Mouse (Mus musculus) lung, postnatal 14 days (tissue): Measurements from ENCODE around the gene Chsy1.
A peak's percentile ranks its signal among the peaks of the same experiment; 100 is the strongest.

ENCODE experiments used
- DNase-seq: peaks from one replicate; pipeline ENCODE4 v3.0.0; 2021

Chsy1 gene

DNA sequence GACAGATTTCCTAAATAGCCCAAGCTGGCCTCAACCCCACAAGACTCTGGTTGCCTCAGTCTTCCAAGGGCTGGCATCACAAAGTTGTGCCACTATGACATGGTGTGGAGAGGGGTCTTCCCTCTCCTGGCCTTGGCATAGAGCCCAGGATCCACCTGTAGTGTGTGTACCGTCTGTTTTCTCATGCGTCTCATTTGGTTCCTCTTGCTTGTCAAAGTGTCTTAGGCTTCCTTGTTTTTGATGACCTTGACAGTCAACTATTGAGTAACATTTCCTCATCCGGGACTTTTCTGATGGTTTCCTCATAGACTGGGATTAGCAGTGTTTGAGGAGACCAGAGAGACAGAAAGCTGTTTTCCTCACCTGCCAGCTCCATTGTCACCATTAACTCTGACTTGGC lies 30.8 kb downstream of the Chsy1 start:
- no peak for DNase-seq

DNA sequence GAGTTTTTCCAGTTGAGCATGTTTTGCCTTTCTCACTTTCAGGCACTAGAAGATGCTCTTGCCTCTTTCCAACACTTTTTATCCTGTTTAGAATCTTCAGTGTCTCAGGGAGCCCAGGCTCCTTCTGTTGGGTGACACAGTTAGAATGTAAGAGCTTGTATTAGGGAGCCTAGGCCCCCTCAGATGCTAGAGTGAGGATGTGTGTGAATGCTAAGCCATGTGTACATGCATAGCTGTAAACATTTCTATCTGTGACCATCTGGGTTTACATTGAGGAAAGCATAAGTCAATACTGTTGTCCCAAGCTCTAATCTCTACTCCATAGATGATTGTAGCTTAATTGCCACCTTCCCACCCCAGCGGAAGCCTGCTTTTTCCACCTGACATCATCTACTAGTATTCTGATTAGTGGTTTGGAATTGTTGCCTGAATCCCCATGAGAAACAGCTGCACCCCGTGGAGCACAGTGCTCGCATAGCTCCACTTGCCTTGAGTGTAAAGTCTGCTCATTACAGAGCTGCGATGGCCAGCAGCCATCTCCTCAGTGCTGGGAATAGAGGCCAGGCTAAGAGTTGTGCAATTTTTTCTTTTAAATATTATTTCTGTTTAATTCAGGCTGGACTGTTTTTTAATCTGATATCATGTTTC lies 31.7 kb downstream of the Chsy1 start:
- DNase-seq: no peak

DNA sequence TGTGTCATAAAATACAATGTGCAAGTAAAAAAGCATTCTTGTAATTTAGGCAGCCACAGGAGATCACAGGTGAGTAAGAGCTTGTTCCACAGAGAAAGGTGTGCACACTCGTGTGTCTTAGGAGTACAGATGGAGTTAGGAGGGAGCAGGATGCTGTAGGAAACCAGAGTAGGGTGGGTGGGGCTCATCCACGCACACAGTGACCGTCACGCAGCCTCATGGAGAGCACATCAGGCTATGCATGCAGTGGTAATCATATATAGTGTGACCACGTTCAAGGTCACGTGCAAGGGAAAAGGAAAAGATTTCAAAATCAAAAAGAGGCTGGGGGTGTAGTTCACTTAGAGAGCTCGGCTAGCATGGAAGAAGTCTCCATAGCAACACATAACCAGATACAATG lies 33.2 kb downstream of the Chsy1 start:
- no peak for DNase-seq

DNA sequence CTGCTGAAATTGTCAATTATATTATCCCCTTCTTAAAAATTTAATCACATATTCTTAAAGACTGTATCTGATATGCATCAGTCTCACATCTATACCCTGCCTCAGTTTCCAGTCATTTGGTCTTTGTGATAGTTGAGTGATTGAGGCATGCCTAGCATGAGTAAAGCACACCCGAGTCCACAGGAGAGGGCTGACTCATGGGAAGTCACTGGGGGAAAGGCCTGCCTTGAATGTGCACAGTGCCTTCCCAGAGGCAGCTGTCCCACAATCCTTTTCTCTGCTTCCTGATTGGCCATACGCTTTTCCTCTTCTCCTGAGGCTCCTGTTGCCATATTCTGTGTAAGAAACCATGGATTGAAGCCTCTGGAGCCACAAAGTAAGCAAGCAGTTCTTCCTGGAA lies 35.2 kb downstream of the Chsy1 start:
- DNase-seq: no peak

DNA sequence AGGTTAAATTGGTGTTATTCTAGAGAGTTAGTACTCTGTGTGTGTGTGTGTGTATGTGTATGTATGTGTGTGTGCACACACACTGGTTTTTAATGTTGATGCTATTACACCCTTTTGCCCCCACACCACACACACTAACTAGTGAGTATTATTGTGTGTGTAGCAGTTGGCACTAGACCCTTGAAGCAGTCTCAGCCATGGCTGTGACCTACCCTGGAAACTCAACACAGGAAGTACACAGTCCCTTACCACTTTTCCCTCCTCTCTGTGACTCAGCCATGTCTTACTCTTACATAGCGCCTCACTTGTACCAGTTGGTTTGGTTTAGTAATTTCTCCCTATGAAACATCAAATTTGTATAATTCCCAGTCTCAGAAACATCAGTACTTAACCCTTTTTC lies 37.8 kb downstream of the Chsy1 start:
- DNase-seq: no peak

DNA sequence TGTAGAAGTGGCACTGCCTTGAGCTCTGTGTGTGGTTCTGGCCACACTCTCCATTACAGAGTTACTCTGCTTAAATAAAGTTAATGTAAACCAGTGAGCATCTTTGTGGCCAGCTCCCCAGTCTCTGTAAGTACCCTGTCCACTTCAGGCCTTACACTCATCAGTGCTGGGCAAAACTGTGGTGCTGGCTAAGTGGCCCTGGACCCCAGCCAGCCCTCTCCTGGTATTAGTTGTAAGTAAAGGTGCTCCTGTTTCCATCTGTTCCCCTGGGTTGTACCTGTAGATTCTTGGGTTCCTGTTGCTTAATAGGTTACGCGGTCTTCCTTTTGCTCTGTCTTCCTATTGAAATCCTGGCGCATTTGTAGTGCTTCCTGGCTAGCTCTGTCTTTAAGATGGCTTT lies 38.5 kb downstream of the Chsy1 start:
- peak; percentile 54 for DNase-seq

DNA sequence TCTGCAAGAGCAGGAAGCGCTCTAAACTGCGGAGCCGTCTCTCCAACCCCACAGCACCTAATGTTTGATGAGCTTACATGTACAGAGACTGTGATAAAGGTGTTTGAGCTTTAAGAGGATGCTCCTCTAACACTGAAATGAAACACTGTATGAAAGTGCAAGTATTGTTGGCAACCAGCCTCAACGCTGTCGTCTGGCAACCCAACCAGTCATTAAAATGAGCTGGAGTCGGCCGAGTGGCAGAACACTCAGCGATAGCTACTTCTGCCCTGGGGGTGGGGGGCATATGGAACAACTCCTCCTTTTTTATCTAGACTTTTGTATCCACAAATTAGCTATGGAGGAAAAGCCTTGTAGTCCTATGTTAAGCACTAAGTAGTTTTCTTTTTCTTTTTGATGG lies 40.2 kb downstream of the Chsy1 start:
- no peak for DNase-seq

DNA sequence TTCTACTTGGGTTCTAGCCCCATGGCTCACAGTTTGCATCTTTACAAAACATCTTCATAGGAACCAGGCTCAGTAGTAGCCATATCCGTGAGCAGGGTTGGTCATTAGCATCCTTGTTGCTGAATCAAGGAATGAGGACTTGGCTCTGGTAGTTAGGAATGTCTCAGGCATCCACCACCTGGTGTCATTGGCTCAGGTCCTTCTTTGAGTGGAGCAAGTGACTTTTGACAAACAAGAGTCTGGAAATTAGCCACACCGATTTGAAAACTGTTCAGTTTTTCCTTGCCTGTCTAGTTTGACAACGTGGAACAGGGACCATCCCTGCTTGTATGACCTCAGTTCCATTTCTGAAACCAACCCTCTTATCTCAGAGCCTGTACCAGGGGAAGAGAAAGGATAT lies 41.1 kb downstream of the Chsy1 start:
- no peak for DNase-seq

DNA sequence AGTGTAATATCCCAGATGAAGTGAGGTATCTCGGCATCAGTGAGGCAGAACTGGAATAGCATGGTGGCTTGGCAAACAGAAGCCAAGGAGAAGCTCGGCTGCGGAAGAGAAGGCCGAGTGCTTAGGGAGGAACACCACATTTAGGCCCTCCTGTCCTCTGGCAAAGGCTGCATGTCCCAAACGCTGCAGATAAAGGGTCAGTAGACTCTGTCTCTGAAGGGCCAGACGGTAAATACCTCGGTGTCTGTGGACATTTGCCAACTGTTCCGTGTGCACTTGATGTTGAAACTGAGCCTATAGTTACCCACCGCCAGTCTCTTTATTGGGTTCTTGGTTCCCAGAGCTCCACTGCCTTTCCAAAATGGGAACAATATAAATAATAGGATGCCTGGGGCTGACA lies 48.1 kb downstream of the Chsy1 start:
- DNase-seq: no peak

DNA sequence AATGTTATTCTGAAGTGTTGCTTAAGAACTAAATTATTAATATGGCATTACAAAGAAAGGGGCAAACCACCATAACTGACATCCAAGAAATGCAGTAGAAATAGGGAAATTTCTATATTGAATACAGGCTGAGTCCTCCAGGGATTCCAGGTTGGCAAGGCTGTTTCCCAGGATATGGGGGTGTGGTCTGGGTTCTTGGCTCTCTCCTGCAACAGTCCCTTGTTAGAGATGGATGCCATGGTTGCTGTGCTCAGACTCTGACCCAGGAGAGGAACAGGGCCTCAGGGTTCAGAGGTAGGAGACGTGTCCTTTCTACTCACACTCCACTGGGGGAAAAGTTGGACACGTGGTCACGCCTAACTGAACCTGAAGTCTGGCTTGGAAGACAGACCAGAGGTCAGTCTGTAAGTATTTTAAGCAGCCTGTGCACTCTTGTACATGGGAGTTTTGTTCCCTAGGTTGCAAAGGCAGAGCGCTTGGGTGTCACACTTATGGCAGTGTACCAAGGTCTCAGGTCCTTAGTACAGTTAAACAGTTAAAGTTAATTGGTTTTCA lies 48.6 kb downstream of the Chsy1 start:
- DNase-seq: no peak

DNA sequence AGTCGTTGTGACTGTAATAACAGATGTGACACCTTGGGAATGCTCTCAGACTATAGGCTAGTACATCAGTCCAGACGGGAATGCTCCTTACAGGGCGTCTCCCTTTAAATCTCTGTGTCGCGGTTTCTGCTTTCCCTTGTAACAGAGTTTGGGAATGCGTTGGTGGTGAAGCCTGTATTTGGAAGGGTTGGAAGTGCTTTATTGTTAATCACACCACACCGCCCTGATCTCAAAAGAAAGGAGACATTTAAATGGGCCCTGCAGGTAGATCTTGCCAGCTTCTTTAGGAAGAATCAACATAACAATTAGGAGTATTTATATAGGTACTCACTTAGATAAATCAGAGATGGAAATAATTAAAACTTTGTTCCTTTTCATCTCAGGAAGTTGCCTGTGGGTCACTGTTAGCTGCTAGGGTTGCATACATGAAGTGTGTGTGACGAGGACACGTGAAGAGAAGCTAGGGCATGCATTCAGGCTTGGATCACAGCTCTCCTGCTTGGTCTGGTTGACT lies 49.4 kb downstream of the Chsy1 start:
- no peak for DNase-seq

DNA sequence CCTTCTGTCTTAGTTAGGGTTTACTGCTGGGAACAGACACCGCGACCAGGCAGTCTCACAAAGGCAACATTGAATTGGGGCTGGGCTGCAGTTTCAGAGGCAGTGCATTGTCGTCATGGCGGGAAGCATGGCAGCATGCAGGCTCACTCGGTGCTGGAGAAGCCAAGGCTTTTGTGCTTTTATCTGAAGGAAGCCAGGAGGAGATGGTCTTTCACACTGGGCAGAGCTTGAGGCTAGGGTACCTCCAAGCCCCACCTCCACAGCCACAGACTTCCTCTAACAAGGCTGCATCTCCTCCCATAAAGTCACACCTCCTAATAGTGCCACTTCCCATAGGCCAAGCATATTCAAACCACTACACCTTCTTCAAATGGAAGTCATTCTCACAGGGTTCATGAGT lies 50.6 kb downstream of the Chsy1 start:
- no peak for DNase-seq

DNA sequence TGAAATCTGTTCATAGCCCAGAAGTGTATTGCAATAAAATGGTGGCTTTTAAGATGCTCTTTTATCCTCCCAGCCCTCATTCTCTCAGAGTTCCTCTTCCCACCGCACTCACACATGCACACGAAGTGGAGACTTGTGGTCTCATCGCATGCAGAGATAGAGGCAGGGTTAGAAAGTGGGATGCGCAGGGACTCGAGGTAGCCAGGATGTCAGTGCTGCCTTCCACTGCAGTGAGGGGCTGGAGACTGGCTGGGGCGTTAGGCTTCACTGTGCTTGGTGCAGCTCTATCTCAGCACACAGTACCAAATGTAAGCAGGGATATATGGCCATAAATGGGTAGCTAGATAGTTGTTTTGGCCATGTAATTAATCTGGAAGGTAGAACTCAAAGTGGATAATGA lies 52.5 kb downstream of the Chsy1 start:
- no peak for DNase-seq

DNA sequence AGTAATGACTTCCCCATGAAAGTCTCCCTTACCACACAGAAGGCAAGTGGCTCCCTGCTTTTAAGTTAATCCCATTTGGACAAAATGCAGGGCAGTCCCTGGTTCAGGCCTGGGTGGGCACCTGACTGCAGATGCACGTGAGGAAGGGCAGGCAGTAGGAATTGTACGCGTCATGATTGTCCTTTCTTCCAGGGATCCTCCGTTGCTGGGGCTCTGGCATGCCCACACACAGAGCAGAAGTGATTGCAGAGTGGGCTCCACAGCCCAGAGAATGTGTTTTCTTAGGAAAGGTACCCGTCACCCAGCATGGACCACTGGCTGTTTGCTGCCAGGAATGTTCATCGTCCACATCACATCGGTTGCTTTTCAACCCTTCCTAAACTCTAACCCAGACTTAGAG lies 53.2 kb downstream of the Chsy1 start:
- DNase-seq: no peak

DNA sequence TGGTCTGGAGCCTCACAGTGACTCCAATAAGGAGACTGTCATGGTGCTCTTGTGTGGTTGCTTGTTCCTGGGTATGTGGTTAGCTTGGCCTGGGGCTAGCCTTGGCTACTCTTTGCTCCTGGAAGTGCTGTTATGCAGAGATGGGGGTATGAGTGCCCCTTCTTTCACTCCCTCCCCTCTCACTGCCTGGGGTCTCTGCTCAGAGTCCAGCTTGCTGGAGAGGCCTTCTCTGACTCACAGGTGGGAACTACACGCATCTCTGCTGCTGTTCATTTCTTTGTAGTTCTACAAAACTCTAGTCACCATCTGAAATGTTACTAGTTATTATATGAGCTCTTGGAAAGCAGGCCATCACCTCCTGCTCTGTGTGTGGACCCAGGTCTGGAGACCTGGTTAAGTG lies 53.7 kb downstream of the Chsy1 start:
- no peak for DNase-seq

DNA sequence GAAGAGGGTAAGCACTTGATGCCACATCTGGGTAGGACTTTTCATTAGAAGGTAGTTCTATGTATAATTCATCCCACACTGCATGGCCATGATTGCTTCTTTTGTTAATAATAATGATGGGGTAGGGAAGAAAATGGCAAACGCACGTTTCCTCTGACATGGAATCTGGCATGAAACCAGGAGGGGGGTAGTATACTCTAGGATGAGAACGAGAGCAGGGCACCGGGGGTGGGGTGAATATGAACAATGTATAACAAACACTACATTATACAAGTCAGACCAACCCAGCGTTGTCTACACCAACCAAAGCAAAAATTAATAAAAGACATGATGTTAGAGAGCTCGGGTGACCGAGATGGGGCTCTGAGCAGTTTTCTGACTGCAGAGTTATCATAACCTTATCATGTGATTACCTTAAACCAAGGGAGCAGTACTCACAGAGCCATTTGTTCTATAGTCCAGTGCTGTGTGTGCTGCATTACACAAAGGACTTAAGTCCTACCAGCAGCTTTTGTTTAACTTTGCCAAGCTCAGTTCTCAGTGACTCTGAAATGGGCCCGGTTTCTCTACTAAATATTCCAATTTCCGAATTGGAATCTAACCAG lies 55.2 kb downstream of the Chsy1 start:
- DNase-seq: no peak

DNA sequence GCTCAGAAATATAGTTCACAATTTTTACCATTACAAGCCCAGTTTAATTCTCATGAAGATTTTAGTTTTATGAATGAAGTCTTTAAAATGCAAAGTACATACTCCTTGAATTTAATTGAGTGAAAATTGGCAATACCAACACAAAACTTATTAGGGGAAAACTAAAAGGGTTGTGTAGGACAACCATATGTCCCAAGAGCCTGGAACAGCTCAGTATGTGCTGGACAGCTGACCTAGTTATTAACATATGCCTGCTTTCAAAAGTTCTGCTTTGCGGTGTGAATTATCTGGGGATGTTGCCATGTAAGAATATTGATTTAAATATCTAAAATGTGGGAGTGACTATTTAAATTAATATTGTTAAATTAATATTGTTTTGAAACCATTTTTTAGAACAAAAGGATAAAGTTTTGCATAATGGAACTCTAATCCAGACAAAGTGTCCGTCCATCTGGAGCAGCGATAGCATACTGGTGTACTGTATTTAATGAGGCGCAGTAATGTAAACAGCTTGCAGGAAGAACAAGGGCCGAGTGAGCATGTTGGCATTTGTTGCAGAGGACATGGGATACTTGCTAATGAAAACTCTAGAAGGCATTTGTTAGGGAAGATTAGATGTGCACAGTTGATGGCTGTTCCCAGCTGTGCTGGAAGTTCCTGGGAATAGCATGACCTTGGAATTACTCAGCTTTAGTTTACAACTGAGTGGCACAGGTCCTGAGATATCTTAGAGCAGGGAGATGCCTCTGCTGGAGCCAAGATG lies 55.9 kb downstream of the Chsy1 start:
- DNase-seq: no peak

DNA sequence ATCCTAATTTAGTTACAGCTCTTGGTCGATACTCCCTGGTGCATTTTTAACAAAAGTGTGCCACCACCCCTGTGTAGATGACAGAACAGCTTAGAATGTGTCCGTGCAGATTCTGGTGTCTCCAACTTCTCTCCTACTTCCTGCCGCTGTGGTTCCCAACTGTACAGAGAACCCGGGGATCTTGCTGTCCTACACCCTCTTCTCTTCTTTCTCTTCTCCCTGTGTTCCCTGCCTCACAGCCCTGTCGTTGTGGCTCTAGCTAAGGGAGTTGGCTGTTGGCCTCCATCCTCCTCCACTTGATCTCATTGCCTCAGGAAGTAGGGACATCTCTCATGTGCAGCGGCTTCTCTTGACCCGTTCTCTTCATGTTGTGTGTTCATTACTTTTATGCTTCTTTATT lies 59.6 kb downstream of the Chsy1 start:
- DNase-seq: no peak

DNA sequence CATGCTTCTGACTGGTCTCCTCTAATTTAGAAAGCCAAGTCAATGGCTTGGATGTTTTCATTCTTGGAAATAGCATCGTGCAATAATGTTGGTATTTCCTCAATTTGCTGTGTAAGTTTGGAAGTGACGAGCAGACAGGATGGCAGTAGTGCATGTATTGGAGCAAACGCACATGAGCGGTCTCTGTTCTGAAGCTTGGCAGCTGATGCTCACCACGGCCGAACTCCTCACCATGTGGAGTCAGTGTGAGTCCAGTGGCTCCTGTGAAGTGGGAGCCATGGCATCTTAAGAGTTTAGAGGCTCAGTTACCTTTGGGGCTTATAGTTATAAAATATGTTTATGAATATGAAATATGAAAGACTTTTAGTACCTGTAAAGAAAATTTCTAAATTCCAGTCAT lies 60.2 kb downstream of the Chsy1 start:
- DNase-seq: no peak

DNA sequence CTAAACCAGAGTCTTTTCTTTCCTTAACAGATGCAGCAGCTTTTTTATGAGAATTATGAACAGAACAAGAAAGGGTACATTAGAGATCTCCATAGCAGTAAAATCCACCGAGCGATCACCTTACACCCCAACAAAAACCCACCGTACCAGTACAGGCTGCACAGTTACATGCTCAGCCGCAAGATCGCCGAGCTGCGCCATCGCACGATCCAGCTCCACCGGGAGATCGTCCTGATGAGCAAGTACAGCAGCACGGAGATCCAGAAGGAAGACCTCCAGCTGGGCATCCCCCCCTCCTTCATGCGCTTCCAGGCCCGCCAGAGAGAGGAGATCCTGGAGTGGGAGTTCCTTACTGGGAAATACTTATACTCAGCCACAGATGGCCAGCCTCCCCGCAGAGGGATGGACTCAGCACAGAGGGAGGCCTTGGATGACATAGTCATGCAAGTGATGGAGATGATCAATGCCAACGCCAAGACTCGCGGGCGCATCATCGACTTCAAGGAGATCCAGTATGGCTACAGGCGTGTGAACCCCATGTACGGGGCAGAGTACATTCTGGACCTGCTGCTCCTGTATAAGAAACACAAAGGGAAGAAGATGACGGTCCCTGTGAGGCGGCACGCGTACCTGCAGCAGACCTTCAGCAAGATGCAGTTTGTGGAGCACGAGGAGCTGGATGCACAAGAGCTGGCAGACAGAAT lies 61.6 kb downstream of the Chsy1 start:
- DNase-seq: no peak

DNA sequence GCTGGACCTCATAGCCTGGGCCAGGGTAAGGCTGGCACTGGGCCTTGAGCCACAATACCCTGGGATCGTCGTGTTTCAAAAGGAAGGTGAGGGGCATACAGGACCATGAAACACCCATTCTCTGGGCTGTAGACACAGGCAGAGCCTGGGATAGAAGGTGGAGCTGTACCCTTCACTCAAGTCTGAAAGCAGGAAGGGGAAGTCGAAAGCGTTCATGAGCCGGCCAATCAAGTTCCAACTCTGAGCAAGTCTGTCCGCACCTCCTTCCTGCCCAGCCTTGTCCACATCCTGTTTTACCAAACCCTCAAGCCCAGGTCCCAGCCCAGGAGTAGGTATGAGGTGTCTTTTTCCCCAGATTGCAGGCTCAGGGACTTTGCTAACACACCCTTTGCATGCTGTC lies 66.4 kb downstream of the Chsy1 start:
- no peak for DNase-seq

DNA sequence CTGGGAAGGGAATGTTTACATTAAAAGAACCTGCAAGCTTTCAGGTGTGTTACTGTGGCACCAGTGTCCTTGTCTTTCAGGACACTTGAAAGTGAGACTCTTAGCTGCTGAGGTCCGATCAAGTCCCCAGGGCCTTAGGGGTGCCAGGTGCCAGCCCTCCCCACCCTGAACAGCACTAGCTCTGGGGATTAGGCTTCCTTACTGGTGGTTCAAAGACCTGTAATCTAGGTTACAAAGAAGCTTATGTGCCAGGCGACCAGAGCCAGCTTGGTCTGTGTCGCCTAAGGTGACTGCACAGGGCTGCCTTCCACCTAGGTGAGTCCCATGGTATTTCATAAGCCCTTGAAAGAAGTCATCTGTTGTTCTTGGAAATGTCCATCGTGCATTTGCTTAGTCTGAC lies 66.9 kb downstream of the Chsy1 start:
- DNase-seq: no peak

DNA sequence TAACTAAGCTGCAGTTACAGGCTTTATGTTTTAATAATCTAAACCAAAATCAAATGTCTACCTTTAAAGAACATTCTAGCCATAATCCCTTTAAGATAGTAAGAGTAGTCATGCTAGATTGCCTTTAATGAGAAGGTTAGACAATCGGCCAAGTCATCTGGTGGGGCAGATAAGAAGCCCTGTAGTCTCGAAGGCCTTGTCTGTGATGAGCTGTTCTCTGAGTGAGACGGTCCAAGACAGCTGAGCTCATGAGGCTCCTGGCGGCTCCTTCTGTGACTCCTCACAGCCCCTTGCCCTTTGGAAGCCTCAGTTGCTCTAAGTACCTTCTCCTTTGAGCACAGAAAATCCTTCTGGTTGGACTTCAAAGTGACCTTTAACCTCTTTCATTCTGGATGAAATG lies 67.6 kb downstream of the Chsy1 start:
- no peak for DNase-seq
